Mouse (Mus musculus): ENCODE measurements around the gene Tacr1. TPM values are rescaled to one million over a fixed set of nuclear protein-coding genes. Genes with fewer than 3 reads are reported as not detected.
"Not testable (repeated sequence)": the region's sequence is repeated elsewhere in the genome, so short reads cannot be mapped to it uniquely, and the experiment has no call there.

Tacr1 gene
- polyA plus RNA-seq, 1 experiment from 2014 or later = 0.56 TPM

DNA sequence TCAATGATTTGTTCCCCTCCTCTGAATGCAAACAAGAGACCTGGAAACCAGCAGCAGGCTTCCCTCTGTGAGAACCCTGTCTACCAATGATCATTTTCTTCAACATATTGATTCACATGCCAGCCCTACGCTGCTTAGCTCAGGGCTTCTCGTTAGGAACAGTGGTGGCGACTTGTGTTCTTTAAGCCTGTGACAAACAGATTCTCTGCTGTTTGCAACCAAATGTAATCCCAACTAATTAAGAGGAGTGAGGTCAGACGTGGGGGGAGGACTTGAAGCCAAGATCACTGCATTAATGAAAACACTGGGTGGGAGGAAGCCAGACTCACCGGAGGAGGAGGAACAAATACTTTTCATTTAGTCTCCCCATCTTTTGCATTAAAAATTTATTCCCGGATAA is 27.6 kb downstream of the Tacr1 start:
- WGBS = 68% methylated on average over 6 of the region's 6 CpGs
- Histone ChIP-seq H3K27me3 (ENCODE audit: control insufficient read depth, insufficient read depth, low read length) (no peaks in the 10 kb centered on the region), H3K9ac (replicated peaks; ENCODE audit: low read length) (no peak overlapping the region), H3K9me3 (replicated peaks; ENCODE audit: control insufficient read depth, low read length) (no peaks in the 10 kb centered on the region), H3K4me3 (ENCODE audit: low read depth, low read length) (no peak overlapping the region), H3K4me1 (ENCODE audit: control insufficient read depth, insufficient read depth, low read length) (no peaks in the 10 kb centered on the region), H3K4me2 (ENCODE audit: low read depth, low read length) (no peak overlapping the region), H3K27ac (replicated peaks; ENCODE audit: low read depth, low read length) (no peak overlapping the region), H3K36me3 (replicated peaks; ENCODE audit: control insufficient read depth, insufficient read depth, low read depth, low read length) (no peaks in the 10 kb centered on the region)
- DNase-seq (ENCODE audit: low spot score) (no peak), ATAC-seq (replicated peaks; ENCODE audit: insufficient number of reproducible peaks, low FRiP score, low TSS enrichment, low read depth) (no peak)

DNA sequence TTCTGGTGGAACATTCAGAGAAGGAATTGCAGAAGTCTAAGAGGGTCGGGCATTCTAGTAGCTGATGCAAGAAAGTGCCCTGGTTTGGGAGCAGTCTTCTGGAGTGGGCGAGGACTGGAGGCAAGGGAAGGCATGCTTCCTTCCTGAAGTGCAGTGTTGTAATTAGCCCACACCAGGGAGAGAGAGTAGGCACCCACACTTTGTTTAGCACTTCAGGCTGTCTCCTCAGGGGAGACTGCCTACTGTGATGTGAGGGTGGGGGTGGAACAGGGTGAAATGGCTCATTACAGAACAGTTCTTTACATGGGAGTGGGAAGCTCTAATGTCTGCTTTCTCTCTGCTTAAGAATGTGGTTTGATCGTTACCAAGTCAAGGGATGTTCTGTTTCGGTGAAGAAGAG is 35.0 kb downstream of the Tacr1 start:
- Histone ChIP-seq H3K9ac (replicated peaks; ENCODE audit: low read length) (no peak overlapping the region), H3K4me1 (ENCODE audit: control insufficient read depth, insufficient read depth, low read length) (no peaks in the 10 kb centered on the region), H3K36me3 (replicated peaks; ENCODE audit: control insufficient read depth, insufficient read depth, low read depth, low read length) (no peaks in the 10 kb centered on the region), H3K9me3 (replicated peaks; ENCODE audit: control insufficient read depth, low read length) (no peaks in the 10 kb centered on the region), H3K4me3 (ENCODE audit: low read depth, low read length) (no peak overlapping the region), H3K27me3 (ENCODE audit: control insufficient read depth, insufficient read depth, low read length) (no peaks in the 10 kb centered on the region), H3K27ac (replicated peaks; ENCODE audit: low read depth, low read length) (no peak overlapping the region), H3K4me2 (ENCODE audit: low read depth, low read length) (no peak overlapping the region)
- WGBS = 74% methylated on average over 4 of the region's 4 CpGs
- no peak for ATAC-seq (replicated peaks; ENCODE audit: insufficient number of reproducible peaks, low FRiP score, low TSS enrichment, low read depth)
- DNase-seq (ENCODE audit: low spot score) = no peak

DNA sequence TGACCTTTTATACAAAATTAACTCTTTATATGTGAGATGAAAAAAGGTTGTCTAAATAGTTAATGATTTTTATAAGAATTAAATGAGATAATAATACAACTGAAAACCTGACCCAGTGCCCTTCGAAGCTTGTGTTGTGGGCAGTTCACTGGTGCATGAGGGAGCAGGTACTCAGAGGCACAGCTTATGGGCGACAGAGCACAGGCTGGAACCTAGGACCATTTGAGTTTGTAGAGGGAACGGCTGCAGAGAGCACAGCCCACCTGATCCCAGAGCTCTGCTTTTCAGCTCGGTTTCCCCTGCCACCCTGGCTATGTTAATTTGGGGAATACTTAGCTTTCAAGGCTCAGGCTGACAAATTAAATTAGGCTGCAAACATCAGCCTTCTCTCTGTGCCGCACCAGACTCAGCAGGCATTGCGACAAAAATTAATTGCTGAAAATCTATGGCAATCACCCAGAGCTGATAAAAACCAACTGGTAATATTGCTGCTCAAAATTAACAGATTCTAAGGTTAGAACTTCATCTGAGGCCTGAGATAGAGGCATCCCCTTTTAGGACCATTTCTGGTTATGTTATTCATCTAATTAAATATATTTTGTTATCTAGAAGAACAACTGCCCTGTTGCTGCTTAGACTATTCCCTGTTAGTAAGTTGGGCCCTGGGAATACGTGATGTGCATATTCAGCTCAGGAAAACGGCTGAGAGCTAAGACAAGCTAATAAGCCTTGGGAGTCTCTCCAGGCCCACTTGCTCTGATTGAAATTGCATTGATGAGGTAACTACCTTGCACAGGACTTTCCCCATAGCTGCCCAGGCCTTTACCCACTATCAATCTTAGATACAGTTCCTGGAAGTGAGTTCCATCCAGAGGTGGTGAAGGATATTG is 50.3 kb downstream of the Tacr1 start:
- H3K4me1 ChIP-seq (ENCODE audit: control insufficient read depth, insufficient read depth, low read length); ATAC-seq (replicated peaks; ENCODE audit: insufficient number of reproducible peaks, low FRiP score, low TSS enrichment, low read depth); H3K9ac ChIP-seq (replicated peaks; ENCODE audit: low read length); H3K36me3 ChIP-seq (replicated peaks; ENCODE audit: control insufficient read depth, insufficient read depth, low read depth, low read length); H3K27me3 ChIP-seq (ENCODE audit: control insufficient read depth, insufficient read depth, low read length); H3K4me3 ChIP-seq (ENCODE audit: low read depth, low read length); H3K9me3 ChIP-seq (replicated peaks; ENCODE audit: control insufficient read depth, low read length); H3K27ac ChIP-seq (replicated peaks; ENCODE audit: low read depth, low read length); H3K4me2 ChIP-seq (ENCODE audit: low read depth, low read length); DNase-seq (ENCODE audit: low spot score): not testable (repeated sequence)
- WGBS = 73% methylated on average over 8 of the region's 8 CpGs

DNA sequence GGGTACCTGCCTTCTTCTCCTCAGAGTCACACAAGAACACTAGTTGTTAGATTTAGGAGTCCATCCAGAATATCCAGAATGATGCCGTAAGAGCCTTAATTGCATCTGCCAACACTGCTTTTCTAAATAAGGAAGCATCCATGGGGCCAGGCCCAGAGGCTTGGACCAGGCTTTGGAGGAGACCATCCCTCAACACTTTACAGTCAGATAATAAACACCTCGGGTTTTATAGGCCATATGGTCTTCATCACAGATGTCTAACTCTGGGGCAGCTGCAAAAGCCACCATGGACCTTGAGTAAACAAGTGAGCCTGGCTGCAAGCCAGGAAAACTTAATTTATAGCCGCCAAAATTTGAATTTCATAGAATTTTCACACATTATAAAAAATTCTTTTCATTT is 53.1 kb downstream of the Tacr1 start:
- Histone ChIP-seq H3K4me1 (ENCODE audit: control insufficient read depth, insufficient read depth, low read length) (no peaks in the 10 kb centered on the region), H3K4me3 (ENCODE audit: low read depth, low read length) (no peak overlapping the region), H3K36me3 (replicated peaks; ENCODE audit: control insufficient read depth, insufficient read depth, low read depth, low read length) (no peaks in the 10 kb centered on the region), H3K27ac (replicated peaks; ENCODE audit: low read depth, low read length) (no peak overlapping the region), H3K9me3 (replicated peaks; ENCODE audit: control insufficient read depth, low read length) (no peaks in the 10 kb centered on the region), H3K27me3 (ENCODE audit: control insufficient read depth, insufficient read depth, low read length) (no peaks in the 10 kb centered on the region), H3K4me2 (ENCODE audit: low read depth, low read length) (no peak overlapping the region), H3K9ac (replicated peaks; ENCODE audit: low read length) (no peak overlapping the region)
- DNase-seq (ENCODE audit: low spot score) = peak; percentile 4
- whole genome bisulfite sequencing = 65% methylated on average over 3 of the region's 3 CpGs
- no peak for ATAC-seq (replicated peaks; ENCODE audit: insufficient number of reproducible peaks, low FRiP score, low TSS enrichment, low read depth)

DNA sequence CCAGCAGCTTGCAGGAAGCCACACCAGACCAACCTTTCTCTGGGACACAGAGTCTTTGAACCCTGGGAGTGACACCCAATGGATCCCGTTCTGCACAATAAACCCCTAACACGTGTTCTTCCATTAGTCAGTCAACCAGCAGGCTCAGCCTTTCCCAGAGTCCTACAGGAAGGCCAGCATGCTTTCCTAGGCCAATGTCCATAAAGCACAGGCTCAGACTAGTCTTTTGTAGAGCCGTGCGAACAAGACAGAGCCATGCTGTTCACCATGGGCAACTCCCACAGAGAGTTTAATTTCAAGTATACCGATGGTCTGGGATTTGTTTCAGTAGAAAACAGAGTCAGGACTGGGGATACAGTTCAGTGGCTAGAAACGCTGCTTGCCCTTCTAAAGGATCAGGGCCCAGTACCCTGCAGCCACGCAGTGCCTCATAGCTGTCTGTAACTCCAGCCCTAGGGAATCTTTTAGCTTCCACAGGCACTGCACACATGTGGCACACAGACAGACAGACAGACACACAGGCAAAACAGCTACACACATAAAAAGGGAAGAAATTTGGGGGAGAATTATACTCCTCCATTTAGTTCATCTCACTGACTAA is 55.1 kb downstream of the Tacr1 start:
- ATAC-seq (replicated peaks; ENCODE audit: insufficient number of reproducible peaks, low FRiP score, low TSS enrichment, low read depth) (no peak), DNase-seq (ENCODE audit: low spot score) (no peak)
- Histone ChIP-seq H3K4me1 (ENCODE audit: control insufficient read depth, insufficient read depth, low read length) (no peaks in the 10 kb centered on the region), H3K27ac (replicated peaks; ENCODE audit: low read depth, low read length) (no peak overlapping the region), H3K4me3 (ENCODE audit: low read depth, low read length) (no peak overlapping the region), H3K4me2 (ENCODE audit: low read depth, low read length) (no peak overlapping the region), H3K36me3 (replicated peaks; ENCODE audit: control insufficient read depth, insufficient read depth, low read depth, low read length) (no peaks in the 10 kb centered on the region), H3K9me3 (replicated peaks; ENCODE audit: control insufficient read depth, low read length) (no peaks in the 10 kb centered on the region), H3K27me3 (ENCODE audit: control insufficient read depth, insufficient read depth, low read length) (no peaks in the 10 kb centered on the region), H3K9ac (replicated peaks; ENCODE audit: low read length) (no peak overlapping the region)
- WGBS = 85% methylated on average over 7 of the region's 7 CpGs

DNA sequence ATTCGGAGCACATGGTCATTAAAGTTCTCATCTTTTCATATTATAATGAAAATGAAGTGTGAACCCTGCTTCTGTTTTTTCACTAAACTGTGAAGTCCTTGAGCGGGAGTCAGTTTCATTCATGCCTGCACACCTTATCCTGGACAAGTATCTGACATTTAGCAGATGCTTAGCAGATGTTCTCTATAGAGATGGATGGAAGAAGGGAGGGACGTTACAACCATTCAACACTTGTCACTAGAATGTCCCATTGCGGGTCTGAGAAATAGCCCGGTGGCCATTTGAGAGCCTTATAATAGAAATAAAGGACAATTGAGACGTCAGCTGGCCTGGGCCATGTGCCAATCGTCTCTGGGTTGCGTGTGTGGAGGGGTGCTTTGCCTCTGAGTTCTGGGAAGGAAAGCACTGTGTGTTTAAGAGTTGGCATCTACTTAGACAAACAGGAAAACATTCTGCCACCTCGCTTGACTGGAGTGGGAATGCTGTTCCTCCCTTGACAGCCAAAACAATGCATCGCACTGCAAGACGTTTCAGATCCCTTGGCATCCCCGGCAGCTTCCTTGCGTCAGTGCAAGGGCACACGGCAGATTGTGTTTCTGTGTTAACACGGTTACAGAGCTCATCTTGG is 56.7 kb downstream of the Tacr1 start:
- DNase-seq (ENCODE audit: low spot score) (no peak), ATAC-seq (replicated peaks; ENCODE audit: insufficient number of reproducible peaks, low FRiP score, low TSS enrichment, low read depth) (no peak)
- Histone ChIP-seq H3K27me3 (ENCODE audit: control insufficient read depth, insufficient read depth, low read length) (no peaks in the 10 kb centered on the region), H3K9ac (replicated peaks; ENCODE audit: low read length) (no peak overlapping the region), H3K9me3 (replicated peaks; ENCODE audit: control insufficient read depth, low read length) (no peaks in the 10 kb centered on the region), H3K4me2 (ENCODE audit: low read depth, low read length) (no peak overlapping the region), H3K27ac (replicated peaks; ENCODE audit: low read depth, low read length) (no peak overlapping the region), H3K36me3 (replicated peaks; ENCODE audit: control insufficient read depth, insufficient read depth, low read depth, low read length) (no peaks in the 10 kb centered on the region), H3K4me1 (ENCODE audit: control insufficient read depth, insufficient read depth, low read length) (no peaks in the 10 kb centered on the region), H3K4me3 (ENCODE audit: low read depth, low read length) (no peak overlapping the region)
- 83% methylated on average over 15 of the region's 15 CpGs for WGBS

DNA sequence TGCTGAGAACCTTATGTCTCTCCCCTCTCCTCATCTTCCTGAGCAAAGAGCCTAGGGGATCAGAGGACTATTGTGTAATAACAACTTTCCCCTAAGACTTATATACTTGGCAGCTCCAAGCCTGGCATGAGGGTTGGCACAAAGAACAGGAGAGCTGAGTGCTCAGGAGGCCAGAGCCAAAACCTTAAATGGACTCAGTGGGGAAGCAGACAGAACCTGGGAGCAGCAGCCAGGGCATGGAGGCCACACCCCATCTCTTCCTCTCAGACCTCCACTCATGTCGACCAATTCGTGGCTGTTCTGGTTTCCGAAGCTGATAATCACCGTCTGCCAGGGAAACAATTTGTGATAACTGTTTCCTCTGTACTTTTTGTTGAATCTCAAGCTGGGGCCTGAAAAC is 61.0 kb downstream of the Tacr1 start:
- Histone ChIP-seq H3K4me1 (ENCODE audit: control insufficient read depth, insufficient read depth, low read length) (no peaks in the 10 kb centered on the region), H3K36me3 (replicated peaks; ENCODE audit: control insufficient read depth, insufficient read depth, low read depth, low read length) (no peaks in the 10 kb centered on the region), H3K9me3 (replicated peaks; ENCODE audit: control insufficient read depth, low read length) (no peaks in the 10 kb centered on the region), H3K9ac (replicated peaks; ENCODE audit: low read length) (no peak overlapping the region), H3K27ac (replicated peaks; ENCODE audit: low read depth, low read length) (no peak overlapping the region), H3K4me2 (ENCODE audit: low read depth, low read length) (no peak overlapping the region), H3K4me3 (ENCODE audit: low read depth, low read length) (no peak overlapping the region), H3K27me3 (ENCODE audit: control insufficient read depth, insufficient read depth, low read length) (no peaks in the 10 kb centered on the region)
- no peak for ATAC-seq (replicated peaks; ENCODE audit: insufficient number of reproducible peaks, low FRiP score, low TSS enrichment, low read depth)
- DNase-seq (ENCODE audit: low spot score) = no peak
- 53% methylated on average over 4 of the region's 4 CpGs for WGBS

DNA sequence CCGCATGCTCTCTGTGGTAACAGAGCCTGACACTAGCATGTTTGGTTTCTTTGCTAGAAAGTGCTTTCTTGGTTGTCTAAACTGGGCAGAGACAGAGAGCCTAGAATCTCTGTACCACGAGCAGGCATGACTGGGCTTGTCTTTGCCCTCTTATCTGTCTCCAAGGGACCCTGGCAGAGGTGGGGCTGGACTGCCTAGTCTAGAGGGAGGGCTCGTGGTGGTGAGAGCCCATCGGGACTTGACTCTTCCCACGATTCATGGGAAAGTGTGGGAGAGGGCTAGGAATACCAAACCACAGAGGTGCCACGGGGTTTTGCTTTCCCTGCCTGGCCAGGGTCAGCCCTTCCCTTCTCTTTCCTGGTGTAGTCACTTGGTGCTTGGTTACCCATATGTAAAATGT is 72.3 kb downstream of the Tacr1 start:
- ATAC-seq (replicated peaks; ENCODE audit: insufficient number of reproducible peaks, low FRiP score, low TSS enrichment, low read depth) = no peak
- H3K4me2 ChIP-seq (ENCODE audit: low read depth, low read length) = no peak overlapping the region
- 70% methylated on average over 6 of the region's 6 CpGs for WGBS

More for the DNA sequence above, 72.3 kb downstream of the Tacr1 start:
- Histone ChIP-seq H3K36me3 (replicated peaks; ENCODE audit: control insufficient read depth, insufficient read depth, low read depth, low read length) (no peaks in the 10 kb centered on the region), H3K4me3 (ENCODE audit: low read depth, low read length) (no peak overlapping the region), H3K27me3 (ENCODE audit: control insufficient read depth, insufficient read depth, low read length) (no peaks in the 10 kb centered on the region), H3K9me3 (replicated peaks; ENCODE audit: control insufficient read depth, low read length) (no peaks in the 10 kb centered on the region), H3K4me1 (ENCODE audit: control insufficient read depth, insufficient read depth, low read length) (no peaks in the 10 kb centered on the region), H3K9ac (replicated peaks; ENCODE audit: low read length) (no peak overlapping the region), H3K27ac (replicated peaks; ENCODE audit: low read depth, low read length) (no peak overlapping the region)
- no peak for DNase-seq (ENCODE audit: low spot score)

Data from embryonic facial prominence, embryonic 11.5 days (tissue).